9 mouse cellular contexts compared by ENCODE assay signal in the genomic region with DNA sequence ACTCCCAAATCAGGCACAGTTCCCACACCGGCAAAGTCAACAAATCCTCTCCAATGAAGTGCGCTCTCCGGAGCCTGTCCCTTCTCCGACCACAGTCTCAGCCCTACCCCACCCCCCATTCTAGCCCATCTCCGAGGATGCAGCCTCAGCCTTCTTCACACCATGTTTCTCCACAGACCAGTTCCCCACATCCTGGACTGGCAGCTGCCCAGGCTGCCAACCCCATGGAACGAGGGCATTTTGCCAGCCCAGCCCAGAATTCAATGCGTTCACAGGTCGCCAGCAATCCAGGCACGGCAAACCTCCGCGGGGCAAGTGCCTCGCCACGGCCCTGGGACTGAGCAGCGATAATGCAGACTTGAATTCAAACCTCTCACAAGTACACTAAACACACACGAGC. TPM values are rescaled to one million over a fixed set of nuclear protein-coding genes. Genes with fewer than 3 reads are reported as not detected.
DNase-seq lines count a peak whose midpoint lies in the region; ATAC-seq and TF ChIP-seq lines count a peak whose summit lies in the region.
"Had no signal": no experiment of that assay in that cellular context is flagged by ENCODE, and none has a peak within 500 bp of the region (broad histone marks: within the 10 kb centered on the region; RNA-seq: fewer than 3 reads in every experiment).

No protein-coding gene starts in this region.

- no peak for TF ChIP-seq CTCF in lung, adult 2 months (IDR thresholded peaks at IDR 0.05; ENCODE audit: insufficient read depth, low read length)
- TF ChIP-seq CTCF in lung, postnatal 0 days (IDR thresholded peaks at IDR 0.05), result no peak
- TF ChIP-seq CTCF in stomach, postnatal 0 days (IDR thresholded peaks at IDR 0.05; ENCODE audit: low read depth), result no peak

- no peaks in the 10 kb centered on the region for H3K27me3 ChIP-seq in lung, postnatal 0 days (replicated peaks; ENCODE audit: insufficient read depth, low read length)
- H3K27me3 ChIP-seq in hindbrain, embryonic 16.5 days (replicated peaks; ENCODE audit: control insufficient read depth, insufficient read depth, low read length), result peaks cover 16% of the 10 kb centered on the region
- H3K27me3 ChIP-seq in stomach, postnatal 0 days (ENCODE audit: control insufficient read depth, insufficient read depth, low read length), result no peaks in the 10 kb centered on the region

- no peak for ATAC-seq in lung, postnatal 0 days
- ATAC-seq in hindbrain, embryonic 16.5 days, result peak; percentile 49; the same call in 1 of the 2 replicates
- no peak for ATAC-seq in stomach, postnatal 0 days (ENCODE audit: low FRiP score, low TSS enrichment)

- no peaks in the 10 kb centered on the region for H3K9me3 ChIP-seq in lung, postnatal 0 days (ENCODE audit: low read length)
- no peaks in the 10 kb centered on the region for H3K9me3 ChIP-seq in hindbrain, embryonic 16.5 days (ENCODE audit: control insufficient read depth, low read length)
- no peaks in the 10 kb centered on the region for H3K9me3 ChIP-seq in stomach, postnatal 0 days (ENCODE audit: control insufficient read depth, low read length)
- H3K9me3 ChIP-seq: heart, embryonic 13.5 days had no signal

- H3K27ac ChIP-seq in lung, postnatal 0 days (ENCODE audit: low read length), result no peak overlapping the region
- no peak overlapping the region for H3K27ac ChIP-seq in hindbrain, embryonic 16.5 days (ENCODE audit: low read depth, low read length)
- H3K27ac ChIP-seq in stomach, postnatal 0 days (replicated peaks), result no peak overlapping the region
- H3K27ac ChIP-seq: heart, embryonic 13.5 days had no signal

- 0 out of 2 replicates have a peak, but pooled peaks cover 2% of the 10 kb centered on the region for H3K4me1 ChIP-seq in lung, adult 2 months (ENCODE audit: control insufficient read depth, insufficient read depth, low read length)
- no peaks in the 10 kb centered on the region for H3K4me1 ChIP-seq in lung, postnatal 0 days (ENCODE audit: insufficient read depth, low read depth, low read length)
- H3K4me1 ChIP-seq in hindbrain, embryonic 16.5 days (ENCODE audit: control insufficient read depth, insufficient read depth, low read depth, low read length), result peaks cover 4% of the 10 kb centered on the region; the same call in 1 of the 2 replicates
- no peaks in the 10 kb centered on the region for H3K4me1 ChIP-seq in stomach, postnatal 0 days (replicated peaks; ENCODE audit: control insufficient read depth, insufficient read depth)
- H3K4me1 ChIP-seq: heart, embryonic 13.5 days had no signal

- TF ChIP-seq EP300 in lung, postnatal 0 days (IDR thresholded peaks at IDR 0.05), result no peak
- TF ChIP-seq EP300 in stomach, postnatal 0 days (optimal IDR thresholded peaks at IDR 0.05), result no peak

- intact Hi-C loops in gastrocnemius, postnatal 14 days (cut with DNase I; ENCODE audit: low total_unique reads), result no loop called here

- WGBS in lung, adult 2 months, result 13% methylated on average over 15 of the region's 15 CpGs
- WGBS in lung, postnatal 0 days, result 17% methylated on average over 15 of the region's 15 CpGs
- 18% methylated on average over 15 of the region's 15 CpGs for WGBS in hindbrain, embryonic 16.5 days
- 31% methylated on average over 15 of the region's 15 CpGs for WGBS in stomach, postnatal 0 days

- H3K4me3 ChIP-seq in lung, adult 2 months (replicated peaks; ENCODE audit: extremely low read depth, low read depth, low read length), result no peak overlapping the region
- H3K4me3 ChIP-seq in lung, postnatal 0 days (ENCODE audit: low read depth, low read length), result no peak overlapping the region
- no peak overlapping the region for H3K4me3 ChIP-seq in hindbrain, embryonic 16.5 days (ENCODE audit: low read length)
- no peak overlapping the region for H3K4me3 ChIP-seq in stomach, postnatal 0 days (ENCODE audit: low read depth, low read length)
- H3K4me3 ChIP-seq: heart, embryonic 13.5 days had no signal

- H3K9ac ChIP-seq in lung, postnatal 0 days (replicated peaks; ENCODE audit: low read depth), result no peak overlapping the region
- no peak overlapping the region for H3K9ac ChIP-seq in hindbrain, embryonic 16.5 days (ENCODE audit: low read depth, low read length)
- no peak overlapping the region for H3K9ac ChIP-seq in stomach, postnatal 0 days (ENCODE audit: low read length)
- H3K9ac ChIP-seq: heart, embryonic 13.5 days had no signal

- DNase-seq in adrenal gland, postnatal 14 days, result peak; percentile 49
- DNase-seq in adrenal gland, adult 8-10 months, result no peak
- peak; percentile 52 for DNase-seq in lung, adult 2 months
- DNase-seq in lung, postnatal 0 days (ENCODE audit: low spot score), result no peak
- DNase-seq in stomach, postnatal 0 days (ENCODE audit: low spot score), result peak; percentile 49
- no peak for DNase-seq in gastrocnemius, postnatal 14 days
- DNase-seq in spleen, adult 12 weeks (ENCODE audit: low spot score), result no peak

- no peak overlapping the region for H3K4me2 ChIP-seq in lung, postnatal 0 days (replicated peaks; ENCODE audit: low read depth, low read length)
- peak overlapping the region; percentile 23 for H3K4me2 ChIP-seq in hindbrain, embryonic 16.5 days (ENCODE audit: low read length)
- no peak overlapping the region for H3K4me2 ChIP-seq in stomach, postnatal 0 days (replicated peaks; ENCODE audit: low read depth)
- H3K4me2 ChIP-seq: heart, embryonic 13.5 days had no signal

- TF ChIP-seq POLR2A in lung, adult 2 months (IDR thresholded peaks at IDR 0.05; ENCODE audit: borderline replicate concordance, extremely low read depth, low read depth, low read length), result no peak

- H3K36me3 ChIP-seq in lung, postnatal 0 days (ENCODE audit: insufficient read depth, low read length), result no peaks in the 10 kb centered on the region
- no peaks in the 10 kb centered on the region for H3K36me3 ChIP-seq in hindbrain, embryonic 16.5 days (ENCODE audit: control insufficient read depth, insufficient read depth, low read length)
- H3K36me3 ChIP-seq in stomach, postnatal 0 days (ENCODE audit: control insufficient read depth, insufficient read depth, low read length), result no peaks in the 10 kb centered on the region
- H3K36me3 ChIP-seq: heart, embryonic 13.5 days had no signal

RNA-seq across cellular contexts. Expression of a gene that starts 24.7 kb away (rescaled TPM):
- total RNA-seq in adrenal gland, postnatal 14 days (2021), result 3.9 and 5.1 TPM in 2 replicates
- total RNA-seq in adrenal gland, adult 8-10 months (2022), result 10 to 100 TPM in 1 of 4 experiments, 1 to 10 TPM in 3; 7.3 to 16.5 (median 8.4) TPM
- 223 and 227 TPM in 2 replicates for polyA plus RNA-seq in lung, adult 2 months (2012; rRNA removed)
- polyA plus RNA-seq in lung, postnatal 0 days (2015; fragmentation: Nextera tagmentation; extraction: Ambion mirVana), result 202 and 215 TPM in 2 replicates
- 5.0 and 8.0 TPM in 2 replicates for polyA plus RNA-seq in hindbrain, embryonic 16.5 days (2015; fragmentation: Nextera tagmentation; extraction: Ambion mirVana)
- 28.1 and 28.4 TPM in 2 replicates for polyA plus RNA-seq in stomach, postnatal 0 days (2015; fragmentation: Nextera tagmentation; extraction: Ambion mirVana)
- total RNA-seq in gastrocnemius, postnatal 14 days (2021), result 10 to 100 TPM; 20.6 to 24.4 TPM

RNA-seq across cellular contexts. Expression of a gene that starts 55.5 kb away (rescaled TPM):
- 5.5 and 6.8 TPM in 2 replicates for total RNA-seq in adrenal gland, postnatal 14 days (2021)
- total RNA-seq in adrenal gland, adult 8-10 months (2022), result 10 to 100 TPM in 1 of 4 experiments, 1 to 10 TPM in 3; 4.7 to 11.1 (median 7.8) TPM
- polyA plus RNA-seq in lung, adult 2 months (2012; rRNA removed), result 36.0 and 42.5 TPM in 2 replicates
- polyA plus RNA-seq in lung, postnatal 0 days (2015; fragmentation: Nextera tagmentation; extraction: Ambion mirVana), result 3.8 TPM in 2 replicates
- 6.4 and 8.5 TPM in 2 replicates for polyA plus RNA-seq in hindbrain, embryonic 16.5 days (2015; fragmentation: Nextera tagmentation; extraction: Ambion mirVana)
- 0.06 and 0.10 TPM in 2 replicates for polyA plus RNA-seq in stomach, postnatal 0 days (2015; fragmentation: Nextera tagmentation; extraction: Ambion mirVana)
- total RNA-seq in gastrocnemius, postnatal 14 days (2021), result 1 to 10 TPM; 2.9 to 3.1 TPM

Comparison
In these comparisons a context has a peak if more than half of its experiments do, and no peak if none do; other contexts are left out.
1. DNase-seq: peak in adrenal gland, postnatal 14 days (single experiment), lung, adult 2 months (single experiment) and stomach, postnatal 0 days (single experiment); none in adrenal gland, adult 8-10 months (single experiment), lung, postnatal 0 days (single experiment), gastrocnemius, postnatal 14 days (single experiment) and spleen, adult 12 weeks (single experiment).